Mouse (Mus musculus) intestine, embryonic 14.5 days (tissue): ENCODE measurements around the gene D030056L22Rik. TPM values are rescaled to one million over a fixed set of nuclear protein-coding genes. Genes with fewer than 3 reads are reported as not detected.
"Not testable (repeated sequence)": the region's sequence is repeated elsewhere in the genome, so short reads cannot be mapped to it uniquely, and the experiment has no call there.

Source experiments
- ATAC-seq: fragments of 200-750 bp; cut with Nextera tagmentation; replicated peaks from 2 replicates; pipeline ENCODE4 v1.8.0; 2017; ENCODE audit warnings: low read depth, moderate number of reproducible peaks, moderate TSS enrichment, moderate library complexity; ENCODE audit not compliant: low FRiP score, low TSS enrichment
- DNase-seq: peaks from one replicate; pipeline ENCODE4 v3.0.0-alpha.2; 2018; ENCODE audit warnings: low spot score
- H3K27ac ChIP-seq: fragments of 300-500 bp; sonication (generic); 2 replicates; pipeline ENCODE4 v1.5.1; 2014; ENCODE audit warnings: low read depth, mild to moderate bottlenecking, control low read depth
- H3K27me3 ChIP-seq: fragments of 300-500 bp; sonication (generic); replicated peaks from 2 replicates; pipeline ENCODE4 v1.6.1; 2014; ENCODE audit warnings: low read length, control low read depth; ENCODE audit not compliant: control insufficient read depth, insufficient read depth
- H3K36me3 ChIP-seq: fragments of 300-500 bp; sonication (generic); 2 replicates; pipeline ENCODE4 v1.6.1; 2014; ENCODE audit warnings: low read length, control low read depth; ENCODE audit not compliant: control insufficient read depth, insufficient read depth
- H3K4me1 ChIP-seq: fragments of 300-500 bp; sonication (generic); replicated peaks from 2 replicates; pipeline ENCODE4 v1.6.1; 2014; ENCODE audit warnings: low read length, control low read depth, mixed read lengths; ENCODE audit not compliant: control insufficient read depth, insufficient read depth
- H3K4me2 ChIP-seq: fragments of 300-500 bp; sonication (generic); 2 replicates; pipeline ENCODE4 v1.6.1; 2014; ENCODE audit warnings: low read length
- H3K4me3 ChIP-seq: fragments of 300-500 bp; sonication (generic); 2 replicates; pipeline ENCODE4 v1.5.1; 2014; ENCODE audit warnings: low read depth, low read length, control low read depth, mixed read lengths
- H3K9ac ChIP-seq: fragments of 300-500 bp; sonication (generic); 2 replicates; pipeline ENCODE4 v1.6.1; 2014; ENCODE audit warnings: mild to moderate bottlenecking, low read length
- H3K9me3 ChIP-seq: fragments of 300-500 bp; sonication (generic); 2 replicates; pipeline ENCODE4 v1.6.1; 2016; ENCODE audit warnings: low read length, control low read depth; ENCODE audit not compliant: control insufficient read depth
- WGBS: fragments of 180-500 bp; shearing (Covaris S2); extraction: QIAGEN DNeasy Blood & Tissue Kit; methylation state at CpG from one replicate; pipeline ENCODE4 v1.1.7; 2014; 5-methylcytosine and 5-hydroxymethylcytosine counted together
- polyA plus RNA-seq: library from polyadenylated mRNA; unstranded; fragments of >200 nt; fragmentation: Nextera tagmentation; extraction: Ambion mirVana; gene quantifications from 2 replicates; pipeline ENCODE4 v1.2.1, GENCODE M21; 2014

Gene D030056L22Rik
- polyA plus RNA-seq, 1 experiment from 2014 or later = 34.1 TPM

GRCm38 (mm10) chr19:18713357-18713756, 364 bp downstream of the D030056L22Rik start:
- Histone ChIP-seq H3K4me3 (peak overlapping the region; percentile 90), H3K36me3 (peaks cover 12% of the 10 kb centered on the region), H3K27ac (peak overlapping the region; percentile 95), H3K4me2 (peak overlapping the region; percentile 82), H3K9ac (peak overlapping the region; percentile 75), H3K4me1 (peaks cover 15% of the 10 kb centered on the region)
- peak; percentile 74 for DNase-seq
- 0% methylated on average over 23 of the region's 46 CpGs for WGBS
- peak; percentile 76 for ATAC-seq
- not testable (repeated sequence) for H3K9me3 ChIP-seq, H3K27me3 ChIP-seq

DNA sequence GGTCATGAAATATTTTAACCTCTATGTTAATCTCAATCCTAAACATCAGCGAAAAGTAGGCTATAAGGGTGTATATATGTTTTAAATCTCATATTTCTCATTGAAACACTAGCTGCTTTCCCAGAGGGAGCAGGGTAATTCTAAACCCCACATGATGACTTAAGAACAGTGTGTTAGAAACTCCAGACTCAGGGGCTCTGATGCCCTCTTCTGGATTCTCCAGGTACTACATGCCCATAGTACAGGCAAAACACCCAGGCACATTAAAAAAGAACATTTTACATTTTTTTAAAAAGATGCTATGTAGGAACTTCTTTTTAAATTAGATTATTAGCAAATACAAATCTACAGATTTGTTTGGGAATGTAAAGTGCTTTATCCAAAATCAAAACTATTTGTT, 3.4 kb downstream of the D030056L22Rik start:
- DNase-seq (peak; percentile 76), ATAC-seq (no peak)
- H3K27me3 ChIP-seq = no peaks in the 10 kb centered on the region
- H3K4me2 ChIP-seq = no peak overlapping the region
- H3K4me3 ChIP-seq = no peak overlapping the region
- peaks cover 19% of the 10 kb centered on the region for H3K36me3 ChIP-seq
- H3K27ac ChIP-seq = no peak overlapping the region
- H3K4me1 ChIP-seq = peaks cover 15% of the 10 kb centered on the region
- 38% methylated on average over 1 of the region's 1 CpGs for WGBS
- H3K9me3 ChIP-seq = no peaks in the 10 kb centered on the region
- H3K9ac ChIP-seq = no peak overlapping the region

DNA sequence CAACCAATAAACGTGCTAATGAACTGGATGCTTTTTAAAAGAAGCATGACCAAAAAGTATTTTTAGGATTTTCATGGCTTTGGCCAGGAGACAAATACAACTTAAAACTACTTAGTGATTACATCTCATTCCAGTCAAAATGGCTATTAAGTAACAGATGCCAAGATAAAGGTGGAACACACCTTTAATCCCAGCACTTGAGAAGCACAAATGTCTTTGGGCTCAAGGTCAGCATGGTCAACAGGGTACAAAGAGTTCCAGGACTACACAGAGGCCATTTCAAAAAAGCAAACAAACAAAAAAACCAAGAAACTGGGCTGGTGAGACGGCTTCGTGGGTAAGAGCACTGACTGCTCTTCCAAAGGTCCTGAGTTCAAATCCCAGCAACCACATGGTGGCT, 7.3 kb downstream of the D030056L22Rik start:
- H3K9ac ChIP-seq = no peak overlapping the region
- H3K27ac ChIP-seq = no peak overlapping the region
- DNase-seq = no peak
- H3K36me3 ChIP-seq = peaks cover 19% of the 10 kb centered on the region
- H3K4me2 ChIP-seq = no peak overlapping the region
- ATAC-seq = no peak
- 93% methylated on average over 3 of the region's 3 CpGs for WGBS
- H3K9me3 ChIP-seq = no peaks in the 10 kb centered on the region
- no peak overlapping the region for H3K4me3 ChIP-seq
- no peaks in the 10 kb centered on the region for H3K4me1 ChIP-seq
- H3K27me3 ChIP-seq = no peaks in the 10 kb centered on the region

- no peaks in the 10 kb centered on the region for H3K27me3 ChIP-seq
- DNase-seq (no peak), ATAC-seq (no peak)
- H3K4me1 ChIP-seq = no peaks in the 10 kb centered on the region
- no peak overlapping the region for H3K4me2 ChIP-seq
- WGBS = 93% methylated on average over 2 of the region's 2 CpGs
- no peak overlapping the region for H3K27ac ChIP-seq
- no peak overlapping the region for H3K9ac ChIP-seq
- no peak overlapping the region for H3K4me3 ChIP-seq
- no peaks in the 10 kb centered on the region for H3K9me3 ChIP-seq
- H3K36me3 ChIP-seq = no peaks in the 10 kb centered on the region
Observed at GRCm38 (mm10) chr19:18725186-18725585, 12.2 kb downstream of the D030056L22Rik start.

GRCm38 (mm10) chr19:18730255-18730654, 17.3 kb downstream of the D030056L22Rik start:
- H3K4me2 ChIP-seq = no peak overlapping the region
- H3K27ac ChIP-seq = no peak overlapping the region
- DNase-seq = no peak
- H3K36me3 ChIP-seq = no peaks in the 10 kb centered on the region
- no peak overlapping the region for H3K9ac ChIP-seq
- no peak overlapping the region for H3K4me3 ChIP-seq
- H3K4me1 ChIP-seq = no peaks in the 10 kb centered on the region
- H3K9me3 ChIP-seq = no peaks in the 10 kb centered on the region
- 44% methylated on average over 7 of the region's 7 CpGs for WGBS
- no peaks in the 10 kb centered on the region for H3K27me3 ChIP-seq
- ATAC-seq = no peak

DNA sequence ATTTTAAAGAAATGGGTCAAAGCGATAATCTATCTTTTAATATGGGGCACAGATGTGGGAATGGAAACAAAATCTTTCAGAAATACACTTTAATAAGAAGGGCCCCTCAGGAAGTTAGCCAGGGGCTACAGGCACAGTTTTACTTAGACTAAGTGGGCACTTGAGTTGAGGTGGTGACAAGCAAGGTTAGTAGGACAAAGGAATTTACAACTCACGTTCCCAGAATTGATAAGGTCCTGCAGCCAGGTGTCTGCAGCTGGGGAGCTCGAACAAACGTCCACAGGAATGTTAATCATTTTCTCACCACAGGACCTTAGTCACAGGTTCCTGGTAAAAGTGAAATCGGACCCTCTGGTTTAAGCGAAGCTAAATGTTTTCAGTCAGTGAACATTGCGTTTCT, 18.1 kb downstream of the D030056L22Rik start:
- Histone ChIP-seq H3K27ac (no peak overlapping the region), H3K9me3 (no peaks in the 10 kb centered on the region), H3K9ac (no peak overlapping the region), H3K4me3 (no peak overlapping the region), H3K27me3 (no peaks in the 10 kb centered on the region), H3K36me3 (no peaks in the 10 kb centered on the region), H3K4me2 (no peak overlapping the region), H3K4me1 (no peaks in the 10 kb centered on the region)
- no peak for ATAC-seq
- DNase-seq = no peak
- WGBS = 28% methylated on average over 7 of the region's 7 CpGs

GRCm38 (mm10) chr19:18735901-18736300, 22.9 kb downstream of the D030056L22Rik start:
- Histone ChIP-seq H3K9ac (no peak overlapping the region), H3K4me2 (no peak overlapping the region), H3K36me3 (no peaks in the 10 kb centered on the region), H3K27ac (no peak overlapping the region), H3K27me3 (no peaks in the 10 kb centered on the region), H3K4me1 (no peaks in the 10 kb centered on the region), H3K9me3 (no peaks in the 10 kb centered on the region), H3K4me3 (no peak overlapping the region)
- DNase-seq (no peak), ATAC-seq (no peak)
- 94% methylated on average over 4 of the region's 4 CpGs for WGBS

DNA sequence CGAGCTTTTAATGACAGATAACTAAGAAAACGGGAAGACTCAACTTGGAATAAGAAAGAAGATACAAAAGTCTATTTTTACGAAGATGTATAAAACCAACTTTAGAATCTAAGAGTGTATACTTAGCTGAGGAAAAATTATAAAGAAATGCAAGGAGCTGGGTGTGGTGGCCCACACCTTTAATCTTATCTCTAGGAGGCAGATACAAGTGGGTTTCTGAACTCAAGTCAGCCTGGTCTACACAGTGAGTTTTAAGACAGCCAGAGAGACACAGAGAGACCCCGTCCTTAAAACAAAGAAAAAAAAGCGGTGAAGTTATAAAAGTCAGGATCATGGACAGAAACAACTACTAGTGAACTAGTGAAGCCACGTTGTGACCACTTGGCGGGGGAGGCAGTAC, 26.2 kb downstream of the D030056L22Rik start:
- no peak overlapping the region for H3K9ac ChIP-seq
- no peak overlapping the region for H3K4me2 ChIP-seq
- no peak overlapping the region for H3K27ac ChIP-seq
- H3K36me3 ChIP-seq = no peaks in the 10 kb centered on the region
- DNase-seq = no peak
- no peaks in the 10 kb centered on the region for H3K27me3 ChIP-seq
- no peak overlapping the region for H3K4me3 ChIP-seq
- WGBS = 76% methylated on average over 7 of the region's 7 CpGs
- no peaks in the 10 kb centered on the region for H3K4me1 ChIP-seq
- no peak for ATAC-seq
- no peaks in the 10 kb centered on the region for H3K9me3 ChIP-seq

DNA sequence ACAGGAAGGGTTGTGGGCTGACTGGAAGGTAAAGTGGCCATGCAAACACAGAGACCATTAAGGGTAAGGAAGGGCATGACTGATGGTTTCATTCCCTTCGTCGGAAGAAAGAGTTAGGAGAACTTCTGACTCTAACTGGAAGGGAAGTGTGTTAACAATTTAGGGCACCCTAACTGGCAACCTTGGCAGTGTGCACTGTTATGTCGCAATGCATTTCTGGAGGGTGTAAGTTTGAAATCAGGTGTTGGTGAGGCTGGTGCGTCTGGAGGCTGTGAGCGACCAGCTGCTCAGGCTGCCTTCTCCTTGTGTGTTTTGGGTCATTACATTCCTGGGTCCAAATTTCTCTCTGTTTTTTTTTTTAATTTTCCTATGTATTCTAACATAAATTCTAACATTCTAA, 31.0 kb downstream of the D030056L22Rik start:
- H3K27me3 ChIP-seq = no peaks in the 10 kb centered on the region
- H3K9ac ChIP-seq = no peak overlapping the region
- H3K4me2 ChIP-seq = no peak overlapping the region
- 77% methylated on average over 5 of the region's 5 CpGs for WGBS
- no peaks in the 10 kb centered on the region for H3K36me3 ChIP-seq
- no peak overlapping the region for H3K4me3 ChIP-seq
- ATAC-seq (no peak), DNase-seq (no peak)
- H3K9me3 ChIP-seq = no peaks in the 10 kb centered on the region
- no peak overlapping the region for H3K27ac ChIP-seq
- no peaks in the 10 kb centered on the region for H3K4me1 ChIP-seq
